Mouse (Mus musculus) intestine, postnatal 0 days (tissue): ENCODE results near the gene Cdk12. TPM values are rescaled to one million over a fixed set of nuclear protein-coding genes. Genes with fewer than 3 reads are reported as not detected.

Source experiments
- ATAC-seq: fragments of 200-750 bp; cut with Nextera tagmentation; 2 replicates; pipeline ENCODE4 v1.8.0; 2017; ENCODE audit warnings: mild to moderate bottlenecking, moderate TSS enrichment, moderate library complexity
- H3K27ac ChIP-seq: fragments of 300-500 bp; sonication (generic); 2 replicates; pipeline ENCODE4 v1.5.1; 2014; ENCODE audit warnings: mild to moderate bottlenecking, low read depth, low read length, moderate library complexity
- H3K27me3 ChIP-seq: fragments of 300-500 bp; sonication (generic); replicated peaks from 2 replicates; pipeline ENCODE4 v1.6.1; 2014; ENCODE audit warnings: low read length, mixed read lengths; ENCODE audit not compliant: control insufficient read depth, insufficient read depth
- H3K36me3 ChIP-seq: fragments of 300-500 bp; sonication (generic); 2 replicates; pipeline ENCODE4 v1.6.1; 2014; ENCODE audit warnings: mild to moderate bottlenecking, moderate library complexity; ENCODE audit not compliant: control insufficient read depth, insufficient read depth
- H3K4me1 ChIP-seq: fragments of 300-500 bp; sonication (generic); replicated peaks from 2 replicates; pipeline ENCODE4 v1.6.1; 2014; ENCODE audit warnings: antibody characterized with exemption, low read length, mixed read lengths; ENCODE audit not compliant: control insufficient read depth, insufficient read depth
- H3K4me2 ChIP-seq: fragments of 300-500 bp; sonication (generic); replicated peaks from 2 replicates; pipeline ENCODE4 v1.6.1; 2014; ENCODE audit warnings: low read depth, mild to moderate bottlenecking, moderate library complexity
- H3K4me3 ChIP-seq: fragments of 300-500 bp; sonication (generic); 2 replicates; pipeline ENCODE4 v1.5.1; 2014; ENCODE audit warnings: low read depth, low read length
- H3K9ac ChIP-seq: fragments of 300-500 bp; sonication (generic); 2 replicates; pipeline ENCODE4 v1.6.1; 2014; ENCODE audit warnings: mild to moderate bottlenecking, low read depth, low read length
- H3K9me3 ChIP-seq: fragments of 300-500 bp; sonication (generic); 2 replicates; pipeline ENCODE4 v1.6.1; 2016; ENCODE audit warnings: mixed run types; ENCODE audit not compliant: control insufficient read depth
- CTCF ChIP-seq: sonication (generic); IDR thresholded peaks from 2 replicates; pipeline ENCODE4 v1.5.1; 2016; ENCODE audit warnings: low read depth, mild to moderate bottlenecking, control low read depth, antibody characterized with exemption, moderate library complexity
- WGBS: fragments of 180-500 bp; shearing (Covaris S2); extraction: QIAGEN DNeasy Blood & Tissue Kit; methylation state at CpG from one replicate; pipeline ENCODE4 v1.1.7; 2014; 5-methylcytosine and 5-hydroxymethylcytosine counted together
- polyA plus RNA-seq: library from polyadenylated mRNA; unstranded; fragments of >200 nt; fragmentation: Nextera tagmentation; extraction: Ambion mirVana; gene quantifications from 2 replicates; pipeline ENCODE4 v1.2.1, GENCODE M21; 2015

Gene Cdk12
- polyA plus RNA-seq, 1 experiment from 2014 or later: 4.9 TPM

DNA sequence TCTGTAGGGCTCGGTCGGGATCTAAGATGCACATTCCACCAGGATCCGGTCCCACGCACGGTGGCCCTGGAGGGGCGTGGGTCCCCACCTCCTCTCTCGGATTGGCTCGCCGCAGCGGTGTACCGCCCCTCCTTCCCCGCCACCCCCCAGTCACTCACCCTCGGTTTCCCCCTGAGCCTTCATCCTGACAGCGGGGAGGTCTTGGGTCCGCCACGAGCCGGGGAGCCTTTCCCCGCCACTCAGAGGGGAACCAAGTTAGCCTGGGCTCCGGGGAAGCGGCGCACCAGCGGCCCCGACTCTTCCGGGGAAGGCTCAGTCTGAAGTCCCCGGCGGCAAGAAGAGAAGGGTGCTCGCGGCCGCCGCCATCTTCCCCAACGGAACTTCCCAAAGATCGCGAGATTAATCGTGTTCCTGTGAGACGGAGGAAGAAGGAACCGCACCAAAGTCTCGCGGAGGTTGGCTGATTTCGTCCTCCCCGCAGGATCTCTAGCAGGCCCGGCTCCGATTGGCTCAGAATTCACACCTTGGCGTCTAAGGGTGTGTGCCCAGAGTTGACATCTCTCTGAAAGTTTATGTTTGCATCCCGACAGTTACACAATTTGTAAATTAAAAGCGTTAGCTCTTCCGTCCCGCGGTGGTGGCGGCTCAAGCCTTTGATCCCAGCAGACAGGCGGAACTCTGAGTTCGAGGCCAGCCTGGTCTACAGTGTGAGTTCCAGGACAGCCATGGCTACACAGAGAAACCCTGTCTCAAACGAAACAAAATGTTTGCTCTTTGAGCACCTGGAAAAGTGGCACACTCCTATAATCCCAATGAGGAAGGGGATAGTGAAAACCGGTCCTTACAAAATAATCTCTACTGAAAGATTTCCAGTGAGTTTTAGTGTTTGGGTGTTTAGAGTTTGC is 9.7 kb upstream of the Cdk12 start, which contains the start of gene Med1:
Gene Med1 (minus strand): TSS at position 393 of the 905 bp plus-strand sequence.
- H3K27me3 ChIP-seq: no peaks in the 10 kb centered on the region
- peaks cover 10% of the 10 kb centered on the region for H3K36me3 ChIP-seq
- no peaks in the 10 kb centered on the region; the same call in 1 of the 2 replicates for H3K4me1 ChIP-seq
- no peak; the same call in 1 of the 2 replicates for TF ChIP-seq CTCF
- peak within 1 kb of the TSS; percentile 89 for H3K4me3 ChIP-seq
- H3K9me3 ChIP-seq: no peaks in the 10 kb centered on the region
- peak within 1 kb of the TSS; percentile 72 for H3K4me2 ChIP-seq
- under 1% methylated on average over 53 of the region's 53 CpGs for WGBS
- H3K9ac ChIP-seq: peak within 1 kb of the TSS; percentile 87
- peak; percentile 97 for ATAC-seq
- peak within 1 kb of the TSS; percentile 90 for H3K27ac ChIP-seq

- H3K4me3 ChIP-seq: peak overlapping the region; percentile 84
- H3K9ac ChIP-seq: peak overlapping the region; percentile 65
- H3K4me2 ChIP-seq: peak overlapping the region; percentile 65
- peak overlapping the region; percentile 100 for H3K27ac ChIP-seq
- no peaks in the 10 kb centered on the region for H3K36me3 ChIP-seq
- no peak for TF ChIP-seq CTCF
- no peaks in the 10 kb centered on the region for H3K4me1 ChIP-seq
- peak; percentile 38; the same call in 1 of the 2 replicates for ATAC-seq
- H3K27me3 ChIP-seq: no peaks in the 10 kb centered on the region
- 2% methylated on average over 27 of the region's 27 CpGs for WGBS
- H3K9me3 ChIP-seq: no peaks in the 10 kb centered on the region
Measured at GRCm38 (mm10) chr11:98201791-98202640, 843 bp upstream of the Cdk12 start.

GRCm38 (mm10) chr11:98203351-98203911 is 572 bp downstream of the Cdk12 start:
- Histone ChIP-seq H3K4me3 (peak overlapping the region; percentile 84), H3K36me3 (peaks cover 2% of the 10 kb centered on the region), H3K27ac (peak overlapping the region; percentile 100), H3K9me3 (no peaks in the 10 kb centered on the region), H3K9ac (peak overlapping the region; percentile 99), H3K4me1 (no peaks in the 10 kb centered on the region), H3K4me2 (peak overlapping the region; percentile 65), H3K27me3 (no peaks in the 10 kb centered on the region)
- ATAC-seq: peak; percentile 14
- no peak for TF ChIP-seq CTCF
- WGBS: under 1% methylated on average over 37 of the region's 37 CpGs

DNA sequence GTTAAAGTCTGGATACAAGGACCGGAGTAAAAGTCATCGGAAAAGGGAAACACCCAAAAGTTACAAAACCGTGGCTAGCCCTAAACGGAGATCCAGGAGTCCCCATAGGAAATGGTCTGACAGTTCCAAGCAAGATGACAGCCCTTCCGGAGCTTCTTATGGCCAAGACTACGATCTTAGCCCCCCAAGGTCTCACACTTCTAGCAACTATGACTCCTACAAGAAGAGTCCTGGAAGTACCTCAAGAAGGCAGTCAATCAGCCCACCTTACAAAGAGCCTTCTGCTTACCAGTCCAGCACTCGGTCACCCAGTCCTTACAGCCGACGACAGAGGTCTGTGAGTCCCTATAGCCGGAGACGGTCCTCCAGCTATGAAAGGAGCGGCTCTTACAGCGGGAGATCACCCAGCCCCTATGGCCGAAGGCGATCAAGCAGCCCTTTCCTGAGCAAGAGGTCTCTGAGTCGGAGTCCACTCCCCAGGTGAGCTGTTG is 1.1 kb downstream of the Cdk12 start:
- ATAC-seq: no peak
- Histone ChIP-seq H3K4me2 (peak overlapping the region; percentile 65), H3K27ac (peak overlapping the region; percentile 100), H3K9ac (peak overlapping the region; percentile 99), H3K4me1 (no peaks in the 10 kb centered on the region), H3K27me3 (no peaks in the 10 kb centered on the region), H3K4me3 (peak overlapping the region; percentile 84), H3K36me3 (peaks cover 7% of the 10 kb centered on the region), H3K9me3 (no peaks in the 10 kb centered on the region)
- WGBS: under 1% methylated on average over 16 of the region's 16 CpGs
- no peak for TF ChIP-seq CTCF

- TF ChIP-seq CTCF: no peak
- peak overlapping the region; percentile 13; the same call in 1 of the 2 replicates for H3K4me3 ChIP-seq
Measured at GRCm38 (mm10) chr11:98205463-98205862, 2.6 kb downstream of the Cdk12 start.

More at GRCm38 (mm10) chr11:98205463-98205862, 2.6 kb downstream of the Cdk12 start:
- no peak for ATAC-seq
- H3K27ac ChIP-seq: no peak overlapping the region
- H3K9ac ChIP-seq: no peak overlapping the region
- no peaks in the 10 kb centered on the region for H3K4me1 ChIP-seq
- peak overlapping the region; percentile 65 for H3K4me2 ChIP-seq
- no peaks in the 10 kb centered on the region for H3K27me3 ChIP-seq
- H3K9me3 ChIP-seq: no peaks in the 10 kb centered on the region
- peaks cover 20% of the 10 kb centered on the region for H3K36me3 ChIP-seq
